Mouse (Mus musculus): ENCODE results near the gene Rgs12. TPM values are rescaled to one million over a fixed set of nuclear protein-coding genes. Genes with fewer than 3 reads are reported as not detected.

The Rgs12 gene
- polyA plus RNA-seq, 1 experiment from 2014 or later = 56.3 TPM

DNA sequence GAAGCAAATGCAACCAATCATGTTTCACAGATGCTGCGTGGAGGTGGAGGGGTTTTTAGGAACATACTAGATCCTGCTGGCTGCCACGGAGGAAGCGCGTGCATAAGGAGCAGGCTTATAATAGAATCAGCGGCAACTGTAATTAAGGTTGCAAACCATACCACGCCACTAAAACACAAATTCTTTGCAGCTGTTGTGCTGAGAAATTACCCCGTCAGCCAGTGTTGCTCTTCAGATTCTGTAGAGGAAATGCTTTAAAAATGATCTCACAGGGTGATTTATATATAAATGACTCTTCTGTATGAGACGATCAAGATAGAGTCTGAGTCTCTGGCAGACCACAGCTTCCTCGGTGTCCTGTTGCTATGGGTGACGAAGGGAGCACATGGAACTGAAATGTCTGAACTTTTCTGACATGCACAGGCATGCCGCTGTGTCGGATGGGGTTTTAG, 40.1 kb downstream of the Rgs12 start:
- H3K4me3 ChIP-seq = no peak overlapping the region
- 43% methylated on average over 12 of the region's 12 CpGs for WGBS
- H3K36me3 ChIP-seq = peaks cover 40% of the 10 kb centered on the region
- no peaks in the 10 kb centered on the region for H3K9me3 ChIP-seq
- H3K4me1 ChIP-seq = peaks cover 21% of the 10 kb centered on the region
- no peak for ATAC-seq (ENCODE audit: insufficient number of reproducible peaks, insufficient read depth, low FRiP score, low TSS enrichment)
- no peak overlapping the region for H3K9ac ChIP-seq
- peak overlapping the region; percentile 70 for H3K27ac ChIP-seq
- H3K27me3 ChIP-seq = no peaks in the 10 kb centered on the region
- no peak overlapping the region for H3K4me2 ChIP-seq (replicated peaks)

DNA sequence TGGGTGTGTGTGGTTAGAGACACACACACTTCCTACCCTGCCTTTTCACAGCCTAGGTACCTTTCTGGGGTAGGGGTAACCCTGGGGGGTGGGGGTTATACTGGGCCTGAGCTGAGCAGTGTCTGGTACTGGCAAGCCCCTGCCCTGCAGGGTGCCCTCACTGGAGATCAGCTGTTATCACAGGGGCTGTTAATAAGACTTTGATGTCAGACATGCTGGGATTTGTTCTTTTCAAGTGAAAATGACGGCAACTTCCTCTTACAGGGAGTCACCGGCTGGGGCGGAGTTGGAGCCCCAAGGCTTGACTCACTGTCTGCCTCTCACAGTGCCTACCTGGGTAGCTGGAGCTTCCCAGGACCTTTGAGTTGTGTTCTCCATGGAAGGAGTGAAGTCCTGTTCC, 49.5 kb downstream of the Rgs12 start:
- H3K4me2 ChIP-seq (replicated peaks) = no peak overlapping the region
- H3K27ac ChIP-seq = peak overlapping the region; percentile 41; the same call in 1 of the 2 replicates
- H3K4me3 ChIP-seq = no peak overlapping the region
- H3K9ac ChIP-seq = no peak overlapping the region
- H3K4me1 ChIP-seq = peaks cover 15% of the 10 kb centered on the region
- no peaks in the 10 kb centered on the region for H3K27me3 ChIP-seq
- H3K9me3 ChIP-seq = no peaks in the 10 kb centered on the region
- WGBS = 38% methylated on average over 3 of the region's 3 CpGs
- peaks cover 18% of the 10 kb centered on the region; the same call in 1 of the 2 replicates for H3K36me3 ChIP-seq
- ATAC-seq (ENCODE audit: insufficient number of reproducible peaks, insufficient read depth, low FRiP score, low TSS enrichment) = no peak

DNA sequence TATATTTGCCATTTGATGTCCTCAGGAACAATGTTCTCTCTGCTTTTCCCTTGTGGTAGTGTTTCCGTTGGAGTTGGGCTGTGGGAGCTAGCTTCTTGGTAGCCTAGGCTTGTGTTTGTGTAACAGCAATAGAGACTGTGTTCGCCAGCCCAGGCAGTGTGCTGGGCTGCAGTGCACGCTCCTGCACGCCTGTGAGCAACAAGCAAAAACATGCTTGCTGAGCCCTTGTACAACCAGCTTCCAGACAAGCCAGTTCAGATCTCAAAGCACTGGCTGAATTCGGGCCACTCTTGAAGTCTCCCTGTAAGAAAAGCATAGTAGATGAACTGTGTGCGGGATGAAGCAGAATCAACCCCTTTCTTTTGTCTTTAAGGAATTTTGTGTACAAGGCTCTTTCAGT, 50.0 kb downstream of the Rgs12 start:
- Histone ChIP-seq H3K9ac (no peak overlapping the region), H3K27ac (peak overlapping the region; percentile 77), H3K4me3 (no peak overlapping the region), H3K36me3 (peaks cover 12% of the 10 kb centered on the region; the same call in 1 of the 2 replicates), H3K4me2 (replicated peaks) (no peak overlapping the region), H3K9me3 (no peaks in the 10 kb centered on the region), H3K27me3 (no peaks in the 10 kb centered on the region), H3K4me1 (peaks cover 15% of the 10 kb centered on the region)
- ATAC-seq (ENCODE audit: insufficient number of reproducible peaks, insufficient read depth, low FRiP score, low TSS enrichment) = no peak
- 67% methylated on average over 6 of the region's 6 CpGs for WGBS

DNA sequence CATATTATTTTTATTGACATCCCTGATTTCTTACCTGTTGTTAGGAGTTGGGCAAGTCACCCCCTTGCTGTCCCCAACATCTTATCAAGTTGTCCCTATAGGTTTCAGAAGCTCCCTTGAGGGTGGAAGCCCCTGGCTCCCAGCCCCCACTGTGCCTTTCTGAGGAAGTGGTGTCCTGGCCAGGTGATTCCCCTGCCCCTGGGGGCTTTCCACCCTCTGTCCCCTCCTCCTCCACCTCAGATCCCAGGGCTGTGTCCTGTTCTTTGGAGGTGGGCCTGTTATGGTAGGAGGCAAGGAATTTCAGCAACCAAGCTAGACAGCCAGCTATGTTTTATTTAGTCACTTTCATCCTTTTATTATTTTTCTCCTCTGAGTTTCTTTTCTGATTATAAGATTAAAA, 51.1 kb downstream of the Rgs12 start:
- H3K27me3 ChIP-seq = no peaks in the 10 kb centered on the region
- no peak for ATAC-seq (ENCODE audit: insufficient number of reproducible peaks, insufficient read depth, low FRiP score, low TSS enrichment)
- no peak overlapping the region for H3K9ac ChIP-seq
- H3K4me3 ChIP-seq = no peak overlapping the region
- peaks cover 15% of the 10 kb centered on the region for H3K4me1 ChIP-seq
- no peak overlapping the region for H3K4me2 ChIP-seq (replicated peaks)
- H3K36me3 ChIP-seq = peaks cover 14% of the 10 kb centered on the region; the same call in 1 of the 2 replicates
- peak overlapping the region; percentile 67 for H3K27ac ChIP-seq
- H3K9me3 ChIP-seq = no peaks in the 10 kb centered on the region

DNA sequence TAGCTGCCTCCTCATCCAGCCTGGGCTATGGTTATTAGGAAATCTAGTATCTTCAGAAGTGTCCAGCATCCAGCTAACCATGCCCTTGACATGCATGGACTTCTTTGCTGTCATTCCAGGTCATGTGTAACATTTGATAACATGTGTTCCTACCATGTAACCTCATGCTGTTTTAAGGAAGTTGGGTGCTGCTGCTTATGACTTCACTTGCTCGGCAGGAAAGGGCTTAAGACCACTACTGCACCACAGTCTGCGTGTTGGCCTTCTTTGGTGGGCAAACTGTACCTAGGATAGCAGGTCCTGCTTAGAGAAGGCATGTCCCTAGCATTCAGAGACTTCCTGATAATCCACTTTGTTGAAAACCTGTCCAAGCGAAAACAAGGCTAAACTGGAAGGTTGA, 51.9 kb downstream of the Rgs12 start:
- H3K4me2 ChIP-seq (replicated peaks) = no peak overlapping the region
- no peak overlapping the region for H3K9ac ChIP-seq
- WGBS = 72% methylated on average over 3 of the region's 3 CpGs
- no peak overlapping the region for H3K4me3 ChIP-seq
- H3K9me3 ChIP-seq = no peaks in the 10 kb centered on the region
- H3K4me1 ChIP-seq = peaks cover 15% of the 10 kb centered on the region
- peak overlapping the region; percentile 67; the same call in 1 of the 2 replicates for H3K27ac ChIP-seq
- no peaks in the 10 kb centered on the region for H3K27me3 ChIP-seq
- peaks cover 20% of the 10 kb centered on the region; the same call in 1 of the 2 replicates for H3K36me3 ChIP-seq
- no peak for ATAC-seq (ENCODE audit: insufficient number of reproducible peaks, insufficient read depth, low FRiP score, low TSS enrichment)

DNA sequence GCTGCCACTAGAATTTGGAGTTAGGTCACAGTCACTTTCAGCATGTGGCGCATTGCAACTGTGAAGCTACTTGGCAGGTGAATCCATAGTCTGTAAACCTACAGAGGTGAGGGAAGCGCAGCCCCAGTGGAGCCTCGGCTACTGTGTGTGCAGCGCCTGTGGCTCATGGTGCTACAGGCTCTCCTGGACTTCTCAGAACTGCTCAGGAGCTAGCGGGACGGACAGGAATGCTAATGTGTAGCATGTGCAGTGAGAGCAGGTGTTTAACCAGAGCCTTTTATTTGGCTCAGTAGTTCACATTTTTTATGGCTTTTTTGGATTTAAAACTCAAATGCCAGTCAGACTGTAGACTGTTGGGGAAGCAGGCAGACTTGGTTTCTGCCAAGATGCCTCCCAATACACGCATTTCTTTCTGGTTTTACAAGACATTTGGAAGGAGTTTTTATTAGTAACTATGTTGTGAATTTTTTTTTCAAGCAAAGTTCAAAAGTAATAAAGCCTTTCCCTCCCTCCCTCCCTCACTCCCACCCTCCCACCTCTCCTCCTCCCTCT, 54.4 kb downstream of the Rgs12 start:
- 84% methylated on average over 7 of the region's 7 CpGs for WGBS
- no peaks in the 10 kb centered on the region for H3K9me3 ChIP-seq
- no peak overlapping the region for H3K9ac ChIP-seq
- H3K36me3 ChIP-seq = peaks cover 23% of the 10 kb centered on the region
- no peak overlapping the region for H3K4me3 ChIP-seq
- no peaks in the 10 kb centered on the region for H3K27me3 ChIP-seq
- no peak for ATAC-seq (ENCODE audit: insufficient number of reproducible peaks, insufficient read depth, low FRiP score, low TSS enrichment)
- no peak overlapping the region for H3K27ac ChIP-seq
- no peak overlapping the region for H3K4me2 ChIP-seq (replicated peaks)
- peaks cover 10% of the 10 kb centered on the region for H3K4me1 ChIP-seq

DNA sequence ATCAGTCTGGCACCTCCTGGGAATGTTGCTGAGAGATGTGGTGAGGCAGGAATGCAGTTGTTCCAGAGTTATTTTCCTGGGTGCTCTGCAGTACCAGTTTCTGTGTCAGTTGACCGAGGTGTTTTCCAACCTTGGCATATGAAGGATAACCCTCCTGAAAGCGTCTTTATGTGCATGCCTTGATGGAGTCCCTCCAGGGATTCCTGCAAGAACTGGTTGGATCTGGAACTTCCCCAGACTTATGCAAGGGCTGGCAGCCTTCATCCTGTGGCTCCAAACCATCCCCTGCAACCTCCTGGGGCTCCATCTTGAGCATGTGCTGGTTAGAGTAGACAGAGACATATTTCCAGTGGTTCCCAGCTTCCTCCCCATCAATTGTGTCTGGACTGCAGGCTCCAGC, 55.5 kb downstream of the Rgs12 start:
- Histone ChIP-seq H3K4me1 (peaks cover 7% of the 10 kb centered on the region; the same call in 1 of the 2 replicates), H3K36me3 (peaks cover 23% of the 10 kb centered on the region), H3K27ac (no peak overlapping the region), H3K4me3 (no peak overlapping the region), H3K9me3 (no peaks in the 10 kb centered on the region), H3K9ac (no peak overlapping the region), H3K27me3 (no peaks in the 10 kb centered on the region), H3K4me2 (replicated peaks) (no peak overlapping the region)
- 83% methylated on average over 2 of the region's 2 CpGs for WGBS
- no peak for ATAC-seq (ENCODE audit: insufficient number of reproducible peaks, insufficient read depth, low FRiP score, low TSS enrichment)

DNA sequence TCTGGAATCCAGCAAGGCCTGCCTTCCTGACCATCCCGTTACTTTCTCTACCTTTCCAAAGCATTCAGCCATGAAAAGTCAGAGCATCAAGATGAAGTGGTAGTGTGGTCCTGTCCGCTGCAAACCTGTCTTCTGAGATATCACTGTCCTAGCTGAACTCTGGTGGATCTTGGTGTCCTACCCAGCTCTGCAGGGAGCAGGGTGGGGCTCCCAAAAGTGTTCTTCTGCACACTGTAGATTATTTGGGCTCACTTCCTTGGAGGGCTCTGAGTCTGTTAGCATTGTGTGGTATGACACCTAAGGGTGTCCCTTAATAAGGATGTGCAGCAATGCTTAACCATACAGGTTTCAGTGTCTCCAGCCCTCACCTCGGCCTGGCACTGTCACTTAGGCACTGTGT, 56.4 kb downstream of the Rgs12 start:
- Histone ChIP-seq H3K4me1 (0 out of 2 replicates have a peak, but pooled peaks cover 4% of the 10 kb centered on the region), H3K4me2 (replicated peaks) (no peak overlapping the region), H3K9me3 (no peaks in the 10 kb centered on the region), H3K27ac (no peak overlapping the region), H3K9ac (no peak overlapping the region), H3K36me3 (peaks cover 23% of the 10 kb centered on the region), H3K4me3 (no peak overlapping the region), H3K27me3 (no peaks in the 10 kb centered on the region)
- 93% methylated on average over 3 of the region's 3 CpGs for WGBS
- no peak for ATAC-seq (ENCODE audit: insufficient number of reproducible peaks, insufficient read depth, low FRiP score, low TSS enrichment)

DNA sequence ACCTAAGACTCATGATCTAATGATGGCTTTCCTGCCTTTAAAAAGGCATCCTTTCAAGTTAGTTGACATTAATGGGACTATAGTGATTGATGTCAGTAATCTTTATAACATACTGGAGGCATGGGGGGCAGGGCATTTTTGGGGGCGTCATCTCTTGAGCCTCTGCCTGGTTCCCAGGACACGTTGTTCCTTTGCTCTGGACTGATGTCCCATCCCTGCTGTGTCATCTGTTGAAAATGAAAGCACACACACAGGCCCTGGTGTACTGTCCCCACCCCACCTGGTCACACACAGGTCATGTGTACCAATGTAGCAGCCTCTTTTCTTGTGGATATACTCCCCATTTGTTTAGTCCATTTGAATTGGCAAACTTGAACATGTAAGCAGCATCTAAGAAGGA, 57.4 kb downstream of the Rgs12 start:
- Histone ChIP-seq H3K27ac (no peak overlapping the region), H3K4me1 (no peaks in the 10 kb centered on the region), H3K9ac (no peak overlapping the region), H3K36me3 (peaks cover 29% of the 10 kb centered on the region), H3K27me3 (no peaks in the 10 kb centered on the region), H3K9me3 (no peaks in the 10 kb centered on the region), H3K4me2 (replicated peaks) (no peak overlapping the region), H3K4me3 (no peak overlapping the region)
- WGBS = 71% methylated on average over 2 of the region's 2 CpGs
- no peak for ATAC-seq (ENCODE audit: insufficient number of reproducible peaks, insufficient read depth, low FRiP score, low TSS enrichment)

DNA sequence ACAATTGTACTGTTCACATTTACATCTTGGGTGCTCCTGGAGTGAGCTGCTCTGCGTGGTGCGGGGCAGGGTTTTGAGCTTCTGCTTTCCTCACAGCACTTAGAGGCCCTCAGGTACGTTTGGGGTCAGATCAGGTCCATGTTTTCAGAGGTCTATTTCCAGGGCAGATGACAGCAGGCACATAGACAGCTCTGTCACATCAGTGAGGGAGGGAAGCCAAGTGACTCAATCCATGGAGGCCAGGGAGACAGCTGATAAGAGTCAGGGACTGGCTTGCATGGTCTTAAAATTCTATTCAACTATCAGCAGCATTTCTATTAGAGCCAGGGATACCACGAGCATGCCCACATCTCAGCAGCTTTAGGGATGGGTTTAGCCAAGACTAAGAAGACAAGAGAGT, 59.9 kb downstream of the Rgs12 start:
- 90% methylated on average over 4 of the region's 4 CpGs for WGBS
- no peak for ATAC-seq (ENCODE audit: insufficient number of reproducible peaks, insufficient read depth, low FRiP score, low TSS enrichment)
- peaks cover 30% of the 10 kb centered on the region for H3K36me3 ChIP-seq

DNA sequence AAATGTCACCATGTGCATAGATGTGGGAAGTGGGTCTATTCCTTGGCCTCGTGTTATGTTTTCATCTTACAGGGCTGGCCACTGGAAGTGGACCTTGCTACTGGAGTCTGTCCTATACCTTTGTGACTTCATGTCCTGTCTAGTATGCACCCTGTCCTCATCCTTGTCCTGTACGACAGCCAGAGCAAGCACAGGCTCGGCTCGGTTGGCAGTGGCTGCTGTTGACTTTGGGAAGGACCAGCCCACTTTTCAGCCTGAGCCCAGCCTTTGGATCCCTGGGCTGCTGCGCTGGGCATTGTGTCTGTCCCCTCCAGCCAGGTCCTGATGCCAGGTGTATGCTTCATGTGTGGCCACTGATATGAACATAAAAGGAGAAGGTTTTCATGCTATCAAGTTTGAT, 61.4 kb downstream of the Rgs12 start:
- H3K27ac ChIP-seq = no peak overlapping the region
- WGBS = 81% methylated on average over 5 of the region's 5 CpGs
- no peak overlapping the region for H3K4me2 ChIP-seq (replicated peaks)
- H3K27me3 ChIP-seq = no peaks in the 10 kb centered on the region
- ATAC-seq (ENCODE audit: insufficient number of reproducible peaks, insufficient read depth, low FRiP score, low TSS enrichment) = no peak
- H3K9ac ChIP-seq = no peak overlapping the region
- peaks cover 27% of the 10 kb centered on the region for H3K36me3 ChIP-seq
- no peak overlapping the region for H3K4me3 ChIP-seq
- H3K9me3 ChIP-seq = no peaks in the 10 kb centered on the region
- H3K4me1 ChIP-seq = no peaks in the 10 kb centered on the region

More for the DNA sequence above, 59.9 kb downstream of the Rgs12 start:
- no peak overlapping the region for H3K4me3 ChIP-seq
- no peaks in the 10 kb centered on the region for H3K4me1 ChIP-seq
- H3K9ac ChIP-seq = no peak overlapping the region
- no peaks in the 10 kb centered on the region for H3K9me3 ChIP-seq
- no peaks in the 10 kb centered on the region for H3K27me3 ChIP-seq
- H3K4me2 ChIP-seq (replicated peaks) = no peak overlapping the region
- H3K27ac ChIP-seq = no peak overlapping the region

DNA sequence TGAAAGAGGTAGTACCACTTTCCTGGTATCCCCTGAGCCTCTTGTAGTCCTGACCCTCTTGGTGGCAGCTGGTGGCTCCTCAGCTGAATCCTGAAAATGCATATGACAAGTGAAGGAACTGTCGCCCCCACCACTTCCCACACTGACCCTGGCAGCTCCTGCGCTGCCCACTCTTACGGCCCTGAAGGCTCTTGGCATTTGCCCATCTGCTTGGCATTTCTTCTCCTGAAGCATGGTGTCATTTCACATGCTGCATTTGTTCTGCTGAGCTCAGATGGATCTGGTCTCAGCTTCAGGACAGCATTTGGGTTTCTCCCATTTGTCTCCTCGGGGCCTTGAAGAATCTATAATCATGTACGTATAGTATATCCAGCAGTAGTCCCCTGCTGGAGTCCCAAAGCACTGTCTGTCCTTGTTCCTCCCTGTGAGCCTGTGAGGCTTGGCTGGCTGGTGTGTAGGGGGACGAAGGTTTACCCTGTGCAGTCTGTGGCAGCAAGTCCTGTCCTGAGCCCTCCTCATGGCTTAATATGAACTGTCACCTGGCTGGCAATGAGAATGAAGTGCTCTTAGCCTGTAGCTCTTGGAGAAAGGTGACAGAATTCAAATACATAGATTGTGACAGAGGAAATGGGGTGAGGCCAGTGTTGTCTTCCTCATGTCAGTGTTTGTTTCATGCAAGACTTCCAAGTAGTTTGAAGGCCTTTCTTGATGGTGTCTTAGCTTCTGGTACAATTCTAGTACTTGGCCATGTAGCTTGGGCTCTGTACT, 62.1 kb downstream of the Rgs12 start:
- no peaks in the 10 kb centered on the region for H3K27me3 ChIP-seq
- H3K27ac ChIP-seq = no peak overlapping the region

More for the DNA sequence above, 62.1 kb downstream of the Rgs12 start:
- H3K9me3 ChIP-seq = no peaks in the 10 kb centered on the region
- no peak overlapping the region for H3K9ac ChIP-seq
- H3K4me3 ChIP-seq = no peak overlapping the region
- 91% methylated on average over 6 of the region's 6 CpGs for WGBS
- no peak for ATAC-seq (ENCODE audit: insufficient number of reproducible peaks, insufficient read depth, low FRiP score, low TSS enrichment)
- no peak overlapping the region for H3K4me2 ChIP-seq (replicated peaks)
- no peaks in the 10 kb centered on the region for H3K4me1 ChIP-seq
- peaks cover 24% of the 10 kb centered on the region for H3K36me3 ChIP-seq
